Mouse (Mus musculus): ENCODE measurements at regions not wholly inside any gene's neighbourhood (a gene's known extent, or its start where the extent isn't known, plus 50 kb on each side); places are given as distances from the start of the nearest gene placed in this dataset.

GRCm38 (mm10) chr3:144137483-144137882 is 67.5 kb downstream of the Lmo4 start:
- DNase-seq (ENCODE audit: extremely low read depth, low read depth, low spot score): no peak

DNA sequence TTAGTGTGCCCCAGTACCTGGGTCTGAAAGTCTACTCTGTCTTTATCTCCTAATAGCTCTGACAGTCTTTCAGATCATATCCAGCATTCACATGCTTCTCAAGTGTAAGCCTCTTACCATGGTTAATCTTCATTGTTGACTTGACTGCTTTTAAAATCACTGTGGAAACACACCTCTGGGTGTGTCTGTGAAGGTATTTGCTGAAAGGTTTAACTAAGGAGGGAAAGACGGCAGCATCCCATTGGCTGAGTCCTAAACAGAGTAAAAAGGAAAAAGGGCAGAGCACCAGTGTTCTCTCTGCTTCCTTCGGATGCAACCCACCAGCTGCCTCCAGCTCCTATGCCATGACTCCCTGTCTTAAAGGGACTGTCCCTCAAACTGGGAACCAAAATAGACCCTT is 68.6 kb downstream of the Lmo4 start:
- DNase-seq (ENCODE audit: extremely low read depth, low read depth, low spot score): no peak

GRCm38 (mm10) chr3:144135646-144136045 is 69.4 kb downstream of the Lmo4 start:
- DNase-seq (ENCODE audit: extremely low read depth, low read depth, low spot score): no peak

- DNase-seq (ENCODE audit: extremely low read depth, low read depth, low spot score): no peak
Measured at GRCm38 (mm10) chr3:144128042-144128441, 77.0 kb downstream of the Lmo4 start.

DNA sequence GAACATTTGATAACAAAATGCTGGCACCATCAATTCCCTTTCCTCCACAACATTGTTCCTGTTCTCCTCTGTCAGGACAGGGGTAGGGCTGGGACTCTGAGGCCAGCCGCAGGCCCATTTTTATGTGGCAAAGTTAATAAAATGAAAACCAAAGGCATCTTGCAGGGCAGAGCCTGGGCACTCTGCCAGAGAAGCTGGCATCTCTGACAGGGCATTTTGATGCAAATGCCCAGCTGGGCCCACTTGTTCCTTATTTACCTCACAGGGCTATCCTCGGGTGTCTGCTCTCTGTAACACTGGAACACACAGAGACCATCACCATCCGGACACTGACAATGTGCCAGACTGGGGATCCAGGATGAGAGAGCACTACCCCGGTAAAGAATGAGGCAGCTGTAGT is 80.7 kb downstream of the Lmo4 start:
- no peak for DNase-seq (ENCODE audit: extremely low read depth, low read depth, low spot score)

DNA sequence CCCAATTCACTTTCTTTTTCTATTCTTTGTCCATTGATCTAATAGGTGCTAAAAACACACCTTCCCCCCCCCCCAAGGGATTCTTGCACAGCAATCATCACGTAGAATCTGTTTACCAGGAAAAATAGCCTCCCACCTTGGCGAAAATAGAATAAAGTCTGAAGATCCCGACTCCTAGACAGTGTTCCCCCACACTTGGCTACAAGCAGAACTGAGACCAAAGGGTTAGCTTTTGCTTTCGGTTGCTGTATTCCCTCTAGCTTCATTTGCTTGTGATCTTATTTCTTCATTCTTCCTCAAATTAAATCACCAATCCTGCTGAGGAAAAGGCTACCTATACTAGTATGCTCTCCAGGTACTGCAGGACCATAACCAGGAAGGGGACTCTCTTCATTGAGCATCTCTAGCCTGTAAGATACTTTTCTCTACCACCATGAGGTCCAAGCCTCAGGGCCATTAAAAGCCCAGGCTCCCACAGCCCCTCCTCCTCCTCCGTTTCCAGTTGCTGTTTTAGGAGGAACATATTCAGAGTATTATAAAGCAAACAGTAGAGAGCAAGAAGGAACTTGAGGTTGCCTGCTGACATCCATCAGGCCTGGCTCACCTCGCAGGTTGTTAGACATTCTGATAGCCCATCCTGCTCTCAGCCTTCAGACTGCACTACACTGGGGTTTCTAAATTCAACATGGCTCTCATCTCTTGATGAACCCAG is 81.5 kb downstream of the Lmo4 start:
- DNase-seq (ENCODE audit: extremely low read depth, low read depth, low spot score): no peak

GRCm38 (mm10) chr3:144119076-144119475 is 85.9 kb downstream of the Lmo4 start:
- no peak for DNase-seq (ENCODE audit: extremely low read depth, low read depth, low spot score)

GRCm38 (mm10) chr3:144113672-144114645 is 91.1 kb downstream of the Lmo4 start:
- DNase-seq (ENCODE audit: extremely low read depth, low read depth, low spot score): no peak

DNA sequence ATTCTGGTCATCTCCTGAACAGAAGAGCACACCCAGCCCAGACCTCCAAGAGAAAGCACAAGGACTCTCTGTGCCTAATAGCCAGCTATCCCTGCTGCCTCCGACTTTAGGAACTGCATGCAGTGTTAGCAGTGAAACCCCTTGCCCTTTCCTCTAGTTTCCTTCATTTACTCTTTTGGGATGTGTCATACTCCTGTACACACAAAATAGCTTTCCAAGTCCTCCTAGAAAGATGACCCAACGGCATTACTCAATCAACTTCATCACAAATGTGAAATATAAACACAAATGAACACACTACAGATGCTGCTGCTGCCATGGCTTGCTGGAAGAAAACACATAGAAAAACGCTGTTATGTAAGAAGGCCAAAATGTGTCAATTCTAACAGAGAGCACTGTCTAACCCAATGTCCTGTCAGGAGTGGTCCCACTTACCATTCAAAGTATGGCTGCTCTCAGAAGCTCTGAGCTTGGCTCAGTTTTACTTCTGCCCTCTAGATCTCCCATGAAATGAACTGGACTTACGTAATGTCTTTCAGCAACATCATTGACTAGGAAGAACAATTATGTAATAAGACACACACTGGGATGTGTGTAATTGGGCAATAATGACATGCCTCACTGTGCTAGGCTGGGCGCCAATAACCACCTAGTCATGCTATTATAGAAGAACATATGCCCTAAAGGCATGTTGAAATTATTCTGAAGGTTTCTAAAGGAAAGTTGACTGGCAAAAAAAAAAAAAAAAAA is 94.5 kb downstream of the Lmo4 start:
- DNase-seq (ENCODE audit: extremely low read depth, low read depth, low spot score): peak; percentile 74

- no peak for DNase-seq (ENCODE audit: extremely low read depth, low read depth, low spot score)
Measured at GRCm38 (mm10) chr3:144109769-144110168, 95.3 kb downstream of the Lmo4 start.

- no peak for DNase-seq (ENCODE audit: extremely low read depth, low read depth, low spot score)
Measured at GRCm38 (mm10) chr3:144108310-144108709, 96.7 kb downstream of the Lmo4 start.

GRCm38 (mm10) chr3:144107664-144108063 is 97.4 kb downstream of the Lmo4 start:
- no peak for DNase-seq (ENCODE audit: extremely low read depth, low read depth, low spot score)

DNA sequence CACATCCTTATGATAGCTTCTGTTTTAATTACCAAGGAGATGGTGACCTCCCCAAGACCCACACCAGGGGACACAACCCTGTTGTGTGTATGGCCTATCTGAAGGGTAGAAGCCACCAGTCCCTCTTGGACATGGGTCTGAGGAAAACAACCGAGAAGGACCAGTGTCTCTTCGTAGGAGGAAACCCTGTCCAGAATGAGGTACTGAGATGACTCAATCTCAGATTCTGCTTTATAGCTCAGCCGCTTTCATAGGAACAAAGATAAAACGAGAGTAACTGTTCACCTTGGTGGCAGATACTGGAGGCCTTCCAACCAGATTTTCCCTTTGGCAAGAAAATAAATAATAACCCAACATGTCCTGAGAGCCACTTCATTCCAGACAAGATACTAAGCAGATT is 100.7 kb downstream of the Lmo4 start:
- no peak for DNase-seq (ENCODE audit: extremely low read depth, low read depth, low spot score)

GRCm38 (mm10) chr3:144099444-144099843 is 105.6 kb downstream of the Lmo4 start:
- DNase-seq (ENCODE audit: extremely low read depth, low read depth, low spot score): no peak

- DNase-seq (ENCODE audit: extremely low read depth, low read depth, low spot score): no peak
Measured at GRCm38 (mm10) chr3:144098762-144099161, 106.3 kb downstream of the Lmo4 start.

GRCm38 (mm10) chr3:144091231-144091630 is 113.8 kb downstream of the Lmo4 start:
- no peak for DNase-seq (ENCODE audit: extremely low read depth, low read depth, low spot score)

DNA sequence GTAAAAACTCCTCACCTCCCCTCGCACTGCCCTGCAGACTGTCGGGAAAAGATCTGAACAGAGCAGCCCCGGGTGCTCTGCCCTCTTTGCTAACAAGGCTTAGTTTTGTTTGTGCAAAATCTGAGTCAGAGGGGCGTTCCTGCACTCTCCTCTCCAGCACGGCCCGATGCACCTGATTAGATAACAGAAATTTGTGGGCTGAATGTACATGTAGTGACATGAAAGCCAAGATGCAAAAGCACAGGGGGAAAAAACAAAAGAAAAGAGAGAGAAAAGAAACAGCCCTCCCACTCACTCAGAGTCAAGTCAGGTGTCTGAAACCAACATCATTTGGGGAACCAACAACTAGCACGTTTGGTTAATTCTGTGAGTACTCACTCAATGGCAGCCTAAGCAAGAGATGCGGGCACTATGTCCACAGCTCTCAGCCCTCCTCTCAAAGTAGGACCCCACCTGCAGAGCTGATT is 115.2 kb downstream of the Lmo4 start:
- DNase-seq (ENCODE audit: extremely low read depth, low read depth, low spot score): no peak

DNA sequence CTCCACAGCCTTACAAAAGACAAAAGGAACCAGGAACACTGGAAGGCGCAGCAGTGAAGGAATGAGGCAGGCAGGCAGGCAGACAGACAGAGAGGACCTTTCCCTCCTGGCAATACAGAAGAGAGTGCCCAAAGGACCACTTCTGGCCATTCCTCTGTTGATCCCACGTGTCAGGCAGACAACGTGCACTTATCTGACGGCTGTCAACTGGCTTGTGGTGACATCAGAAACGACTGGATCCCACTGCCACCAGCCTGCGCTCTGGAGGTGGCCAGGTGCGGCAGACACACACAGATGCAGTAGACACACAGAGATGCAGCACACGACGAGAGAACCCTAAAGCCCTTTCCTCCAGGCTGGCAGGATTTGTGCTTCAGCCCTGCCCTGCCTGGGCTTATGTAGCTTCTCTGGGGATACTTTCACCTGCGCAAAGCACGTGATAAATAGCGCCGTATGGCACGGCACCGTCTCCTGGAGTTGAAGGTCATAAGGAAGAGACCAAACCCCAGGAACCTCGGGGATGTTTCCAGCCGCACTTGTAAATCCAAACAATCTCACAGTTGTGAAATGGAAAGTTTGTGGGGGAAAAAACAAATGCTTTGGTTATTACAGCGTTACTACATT is 116.6 kb downstream of the Lmo4 start:
- DNase-seq (ENCODE audit: extremely low read depth, low read depth, low spot score): no peak

DNA sequence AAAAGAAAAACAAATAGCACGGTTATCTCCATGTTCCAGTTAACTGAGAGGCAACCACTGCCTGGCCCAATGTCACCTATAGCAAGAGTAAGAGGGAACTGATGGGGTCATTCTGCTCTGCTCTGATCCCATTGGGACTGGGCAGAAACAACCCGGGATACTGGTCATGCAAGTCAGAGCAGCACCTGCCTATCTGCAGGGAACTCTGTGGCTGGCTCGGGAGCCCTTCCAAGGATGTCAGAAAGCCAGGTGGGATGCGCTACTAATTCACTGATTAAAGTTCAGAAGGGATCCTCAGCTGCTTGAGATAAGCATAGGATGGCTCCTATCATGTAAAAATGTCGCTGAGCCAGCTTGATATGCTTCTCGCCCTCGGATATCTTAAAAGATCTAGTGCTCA is 117.2 kb downstream of the Lmo4 start:
- no peak for DNase-seq (ENCODE audit: extremely low read depth, low read depth, low spot score)

DNA sequence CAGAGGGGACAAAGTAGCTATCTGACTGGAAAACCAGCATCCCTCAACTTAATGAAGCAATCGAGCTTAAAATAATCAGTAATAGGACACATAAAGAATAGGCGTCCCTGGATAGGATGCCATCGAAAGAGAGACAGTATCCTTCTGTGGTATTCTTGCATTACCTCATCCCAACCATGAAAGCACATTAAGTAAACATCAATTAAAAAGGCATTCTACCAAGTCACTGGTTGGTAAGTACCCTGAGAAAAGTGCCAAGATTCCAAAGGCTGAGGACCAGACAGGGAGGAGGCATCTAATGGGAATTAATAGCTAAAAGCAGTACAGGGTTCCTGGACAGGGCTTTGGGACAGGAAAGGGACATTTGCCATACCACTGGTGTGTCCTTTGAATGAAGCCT is 118.8 kb downstream of the Lmo4 start:
- no peak for DNase-seq (ENCODE audit: extremely low read depth, low read depth, low spot score)

DNA sequence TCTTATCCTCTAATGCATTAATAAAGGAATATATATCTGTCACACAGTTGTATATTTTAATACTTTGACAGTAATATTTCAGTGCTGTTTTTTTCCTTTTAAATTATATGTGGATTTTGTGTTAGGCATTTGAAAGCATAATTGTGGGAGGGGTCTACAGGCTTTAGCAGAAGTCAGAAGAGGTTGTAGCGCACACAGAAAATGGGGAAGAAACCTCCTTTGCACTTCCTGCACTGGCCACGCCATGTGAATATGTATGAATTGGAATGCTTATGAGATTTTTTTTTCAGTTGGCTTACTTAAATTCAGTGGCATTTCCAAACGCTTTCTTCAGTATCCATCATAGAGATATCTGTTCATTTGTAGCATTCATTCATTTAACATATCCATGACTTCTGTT is 125.1 kb downstream of the Lmo4 start:
- DNase-seq (ENCODE audit: extremely low read depth, low read depth, low spot score): no peak
